Mouse (Mus musculus) midbrain, postnatal 0 days (tissue): Measurements from ENCODE around the gene Kif13a. TPM values are rescaled to one million over a fixed set of nuclear protein-coding genes. Genes with fewer than 3 reads are reported as not detected.
A peak's percentile ranks its signal among the peaks of the same experiment; 100 is the strongest.

Experiments
- ATAC-seq: fragments of 200-750 bp; cut with Nextera tagmentation; 2 replicates; pipeline ENCODE4 v1.8.0; 2017; ENCODE audit warnings: moderate number of reproducible peaks, mild to moderate bottlenecking, moderate TSS enrichment, moderate library complexity; ENCODE audit not compliant: low FRiP score
- DNase-seq: peaks from one replicate; pipeline ENCODE4 v3.0.0-alpha.2; 2015; ENCODE audit warnings: low spot score
- H3K27ac ChIP-seq: fragments of 300-500 bp; sonication (generic); 2 replicates; pipeline ENCODE4 v1.5.1; 2014; ENCODE audit warnings: low read depth, mild to moderate bottlenecking, low read length, mixed read lengths
- H3K27me3 ChIP-seq: fragments of 300-500 bp; sonication (generic); 2 replicates; pipeline ENCODE4 v1.6.1; 2014; ENCODE audit warnings: low read length, control low read depth, mixed read lengths; ENCODE audit not compliant: insufficient read depth
- H3K36me3 ChIP-seq: fragments of 300-500 bp; sonication (generic); 2 replicates; pipeline ENCODE4 v1.6.1; 2014; ENCODE audit warnings: low read length, control low read depth, mixed read lengths; ENCODE audit not compliant: insufficient read depth
- H3K4me1 ChIP-seq: fragments of 300-500 bp; sonication (generic); 2 replicates; pipeline ENCODE4 v1.6.1; 2014; ENCODE audit warnings: mild to moderate bottlenecking, control low read depth, antibody characterized with exemption, low read length, mixed read lengths; ENCODE audit not compliant: insufficient read depth
- H3K4me2 ChIP-seq: fragments of 300-500 bp; sonication (generic); 2 replicates; pipeline ENCODE4 v1.6.1; 2014; ENCODE audit warnings: low read depth, mild to moderate bottlenecking, low read length, mixed read lengths; ENCODE audit not compliant: poor library complexity, severe bottlenecking
- H3K4me3 ChIP-seq: fragments of 300-500 bp; sonication (generic); 2 replicates; pipeline ENCODE4 v1.5.1; 2014; ENCODE audit warnings: low read depth, mild to moderate bottlenecking, low read length, moderate library complexity
- H3K9ac ChIP-seq: fragments of 300-500 bp; sonication (generic); replicated peaks from 2 replicates; pipeline ENCODE4 v1.6.1; 2014; ENCODE audit warnings: mild to moderate bottlenecking, low read length, moderate library complexity, mixed read lengths; ENCODE audit not compliant: poor library complexity, severe bottlenecking
- H3K9me3 ChIP-seq: fragments of 300-500 bp; sonication (generic); 2 replicates; pipeline ENCODE4 v1.6.1; 2016; ENCODE audit warnings: low read length, control low read depth
- CTCF ChIP-seq: IDR thresholded peaks from 2 replicates; pipeline ENCODE4 v1.5.1; 2016; ENCODE audit warnings: antibody characterized with exemption, mild to moderate bottlenecking
- WGBS: fragments of 180-500 bp; shearing (Covaris S2); extraction: QIAGEN DNeasy Blood & Tissue Kit; methylation state at CpG from one replicate; pipeline ENCODE4 v1.1.7; 2014; 5-methylcytosine and 5-hydroxymethylcytosine counted together
- polyA plus RNA-seq: library from polyadenylated mRNA; unstranded; fragments of >200 nt; fragmentation: Nextera tagmentation; extraction: Ambion mirVana; gene quantifications from 2 replicates; pipeline ENCODE4 v1.2.1, GENCODE M21; 2015
- total RNA-seq: library from RNA; depleted of rRNA; stranded (reverse); fragments of >200 nt; gene quantifications from 2 replicates; pipeline ENCODE4 v1.2.3, GENCODE M21; 2014

Kif13a gene
- total and polyA plus RNA-seq, 2 experiments from 2014 or later: 10.1 to 31.7 TPM

DNA sequence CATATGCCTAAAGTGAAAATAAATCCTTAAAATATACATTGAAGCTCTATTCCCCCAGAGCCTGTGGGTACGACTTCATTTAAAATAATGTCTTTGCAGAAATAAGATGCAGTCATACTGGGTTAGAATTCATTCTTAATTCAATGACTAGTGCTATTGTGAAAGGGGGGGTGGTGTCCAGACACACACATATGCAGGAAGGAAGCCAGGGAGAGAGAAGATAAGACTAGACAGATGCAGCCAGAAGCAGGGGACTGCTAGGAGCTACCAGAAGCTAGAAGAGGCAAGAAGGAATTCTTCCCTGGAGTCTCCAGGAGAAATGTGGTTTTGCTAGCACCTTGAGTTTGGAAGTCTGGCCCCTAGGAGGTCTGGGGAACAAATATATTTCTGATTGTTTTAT is 2.4 kb upstream of the Kif13a start:
- no peak overlapping the region for H3K4me2 ChIP-seq
- TF ChIP-seq CTCF: no peak
- no peak overlapping the region for H3K9ac ChIP-seq
- H3K4me1 ChIP-seq: peaks cover 3% of the 10 kb centered on the region; the same call in 1 of the 2 replicates
- H3K4me3 ChIP-seq: no peak overlapping the region
- WGBS: 93% methylated on average over 1 of the region's 1 CpGs
- no peaks in the 10 kb centered on the region for H3K9me3 ChIP-seq
- DNase-seq (no peak), ATAC-seq (no peak)
- H3K36me3 ChIP-seq: no peaks in the 10 kb centered on the region
- H3K27ac ChIP-seq: no peak overlapping the region
- H3K27me3 ChIP-seq: no peaks in the 10 kb centered on the region

DNA sequence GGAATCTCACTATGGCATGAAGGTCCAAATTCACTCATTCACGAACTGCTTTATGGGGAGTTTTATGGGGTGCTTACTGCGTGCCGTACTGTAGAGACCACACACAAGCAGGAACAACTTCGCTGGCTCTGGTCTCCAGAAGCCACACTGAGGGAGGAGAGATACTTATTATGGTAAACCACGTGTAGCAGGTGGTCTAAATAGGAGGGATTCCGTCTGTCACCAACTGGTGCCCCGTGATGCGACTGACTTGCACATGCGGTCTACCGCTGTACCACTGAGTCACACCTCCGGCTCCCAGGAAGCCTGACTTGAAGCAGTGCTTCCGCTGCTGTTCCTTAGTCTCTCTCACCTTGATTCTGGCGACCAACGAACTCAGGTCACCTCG is 986 bp upstream of the Kif13a start:
- H3K36me3 ChIP-seq: no peaks in the 10 kb centered on the region
- 1% methylated on average over 15 of the region's 15 CpGs for WGBS
- DNase-seq: no peak
- no peaks in the 10 kb centered on the region for H3K27me3 ChIP-seq
- ATAC-seq: peak; percentile 31
- no peaks in the 10 kb centered on the region for H3K9me3 ChIP-seq
- peak overlapping the region; percentile 76 for H3K4me3 ChIP-seq
- no peak overlapping the region for H3K27ac ChIP-seq
- no peak for TF ChIP-seq CTCF
- peak overlapping the region; percentile 85 for H3K4me2 ChIP-seq
- peak overlapping the region; percentile 87 for H3K9ac ChIP-seq
- peaks cover 3% of the 10 kb centered on the region; the same call in 1 of the 2 replicates for H3K4me1 ChIP-seq

DNA sequence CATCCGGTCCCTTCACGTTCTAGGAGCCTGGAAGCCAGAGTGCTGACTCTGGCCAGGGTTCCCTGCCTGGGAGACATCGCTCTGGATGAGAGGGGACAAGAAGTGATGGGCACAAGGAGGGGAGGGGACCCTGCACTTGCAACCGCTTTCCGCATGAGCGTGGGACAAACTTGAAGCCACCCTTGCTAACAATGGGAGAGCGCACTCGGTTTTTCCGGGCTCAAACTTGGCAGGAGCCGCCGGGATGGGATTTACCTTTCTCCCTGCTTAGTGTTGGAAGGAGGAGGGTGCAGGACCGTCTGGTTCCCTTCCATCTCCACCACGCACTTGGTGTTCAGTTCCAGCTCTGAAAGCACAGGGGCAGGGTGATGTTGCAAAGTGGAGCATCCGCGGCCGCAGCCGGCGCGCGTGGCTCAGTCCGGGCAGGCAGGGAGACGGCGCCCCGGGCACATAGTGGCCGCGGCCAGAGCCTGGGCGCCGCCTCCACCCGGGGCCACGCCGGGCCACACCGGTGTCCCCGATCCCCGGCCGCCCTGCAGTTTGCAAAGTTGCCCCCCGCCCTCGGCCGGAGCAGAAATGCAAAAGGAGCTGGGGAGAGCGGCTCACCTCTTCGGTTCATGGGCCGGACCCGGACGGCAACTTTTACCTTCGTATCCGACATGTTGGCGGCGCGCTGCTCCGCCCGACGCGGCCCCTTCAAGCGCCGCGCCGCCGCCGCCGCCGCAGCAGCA is 541 bp downstream of the Kif13a start:
- DNase-seq (peak; percentile 47), ATAC-seq (peak; percentile 29)
- no peak; the same call in 1 of the 2 replicates for TF ChIP-seq CTCF
- Histone ChIP-seq H3K4me2 (peak overlapping the region; percentile 85), H3K4me3 (peak overlapping the region; percentile 76), H3K9ac (peak overlapping the region; percentile 87), H3K27ac (peak overlapping the region; percentile 92), H3K27me3 (no peaks in the 10 kb centered on the region), H3K4me1 (peaks cover 3% of the 10 kb centered on the region; the same call in 1 of the 2 replicates), H3K36me3 (no peaks in the 10 kb centered on the region), H3K9me3 (no peaks in the 10 kb centered on the region)
- WGBS: 1% methylated on average over 41 of the region's 60 CpGs

DNA sequence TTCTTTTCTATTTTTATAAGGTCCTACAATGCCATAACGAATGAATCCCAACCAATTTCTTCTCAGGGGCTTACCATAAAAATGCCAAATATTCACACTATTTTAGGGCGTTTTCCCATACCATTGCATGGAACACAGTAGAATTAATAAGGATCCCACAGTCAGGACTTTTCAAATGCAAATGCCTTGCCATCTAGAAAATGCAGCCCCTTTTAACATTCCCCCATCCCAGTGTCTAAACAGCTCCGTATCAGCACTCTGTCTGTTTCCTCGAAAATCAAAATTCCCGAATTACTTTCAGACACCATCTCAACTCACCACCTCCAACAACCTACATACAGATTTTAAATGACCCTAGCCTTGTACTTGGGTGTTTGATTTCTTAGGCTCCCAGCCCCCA is 1.3 kb downstream of the Kif13a start:
- Histone ChIP-seq H3K9me3 (no peaks in the 10 kb centered on the region), H3K4me2 (peak overlapping the region; percentile 85), H3K4me3 (peak overlapping the region; percentile 76), H3K27me3 (no peaks in the 10 kb centered on the region), H3K4me1 (peaks cover 3% of the 10 kb centered on the region; the same call in 1 of the 2 replicates), H3K9ac (0 out of 2 replicates have a peak overlapping the region, but pooled peaks have one; percentile 87), H3K36me3 (no peaks in the 10 kb centered on the region), H3K27ac (no peak overlapping the region)
- no peak for TF ChIP-seq CTCF
- WGBS: 8% methylated on average over 5 of the region's 5 CpGs
- DNase-seq: no peak
- no peak for ATAC-seq

DNA sequence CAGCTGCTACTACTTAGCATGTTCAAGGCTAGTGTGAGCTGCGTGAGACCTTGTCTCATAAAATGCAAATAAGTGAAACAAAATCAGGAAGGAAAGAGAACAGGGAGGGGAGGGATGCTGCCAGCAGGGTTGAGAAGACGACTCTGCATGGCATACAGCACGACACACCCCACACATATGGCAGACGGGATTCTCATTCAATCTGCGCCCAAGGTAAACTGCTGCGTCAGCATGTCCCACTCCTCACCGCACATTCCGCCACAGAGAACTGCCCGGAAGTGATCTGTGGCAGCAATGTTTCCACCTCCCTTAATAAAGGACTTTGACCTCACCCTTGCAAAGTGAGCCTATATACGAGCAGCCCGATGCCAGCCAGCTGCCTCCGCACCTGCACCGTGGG is 4.0 kb downstream of the Kif13a start:
- no peak for DNase-seq
- H3K4me1 ChIP-seq: peaks cover 3% of the 10 kb centered on the region; the same call in 1 of the 2 replicates
- no peak for TF ChIP-seq CTCF
- H3K27me3 ChIP-seq: no peaks in the 10 kb centered on the region
- H3K9ac ChIP-seq: no peak overlapping the region
- no peak overlapping the region for H3K4me2 ChIP-seq
- H3K9me3 ChIP-seq: no peaks in the 10 kb centered on the region
- H3K36me3 ChIP-seq: no peaks in the 10 kb centered on the region
- ATAC-seq: no peak
- no peak overlapping the region for H3K27ac ChIP-seq
- H3K4me3 ChIP-seq: no peak overlapping the region
- WGBS: 93% methylated on average over 13 of the region's 13 CpGs

DNA sequence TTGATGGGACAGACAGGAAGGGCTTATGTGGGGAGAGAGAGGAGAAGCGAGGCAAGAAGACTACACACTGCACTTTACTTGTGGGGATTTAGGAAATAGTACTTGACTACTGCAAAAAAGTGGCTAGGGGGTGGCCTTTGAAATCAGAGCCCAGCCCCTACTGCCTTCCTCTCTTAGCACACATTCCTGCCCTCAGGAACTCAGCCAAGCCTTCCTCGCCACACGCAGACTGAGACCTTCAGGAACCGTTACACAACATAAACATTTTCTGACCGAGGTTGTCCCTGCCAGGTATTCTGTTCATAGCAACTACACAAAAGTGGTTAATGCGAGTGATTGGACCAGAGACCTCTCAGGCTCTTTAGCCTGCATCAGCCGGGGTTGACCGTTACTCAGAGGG is 8.1 kb downstream of the Kif13a start:
- ATAC-seq (no peak), DNase-seq (no peak)
- no peak for TF ChIP-seq CTCF
- H3K9ac ChIP-seq: no peak overlapping the region
- WGBS: 88% methylated on average over 8 of the region's 8 CpGs
- no peaks in the 10 kb centered on the region for H3K4me1 ChIP-seq
- no peak overlapping the region for H3K4me3 ChIP-seq
- H3K4me2 ChIP-seq: no peak overlapping the region
- H3K27me3 ChIP-seq: no peaks in the 10 kb centered on the region
- H3K9me3 ChIP-seq: no peaks in the 10 kb centered on the region
- H3K36me3 ChIP-seq: no peaks in the 10 kb centered on the region
- no peak overlapping the region for H3K27ac ChIP-seq
